Mouse (Mus musculus) CH12.LX (cell line): Measurements from ENCODE around the gene Plekha8. TPM values are rescaled to one million over a fixed set of nuclear protein-coding genes. Genes with fewer than 3 reads are reported as not detected.

Experiments used
- DNase-seq: peaks from one replicate; pipeline ENCODE4 v3.0.0-alpha.2; 2013; ENCODE audit errors: extremely low read depth
- H3K27ac ChIP-seq: 2 replicates; pipeline ENCODE4 v1.5.1; 2012; ENCODE audit warnings: low read depth, mild to moderate bottlenecking, control low read depth, moderate library complexity; ENCODE audit not compliant: insufficient read depth
- H3K27me3 ChIP-seq: replicated peaks from 2 replicates; pipeline ENCODE3; 2012; ENCODE audit warnings: inconsistent platforms
- H3K36me3 ChIP-seq, 2 experiments: replicated peaks in 1 of 2; 2 replicates each; pipeline versions ENCODE3 to v1.6.1; 2012; ENCODE audit warnings: inconsistent platforms in 1 of 2, low read length in 1 of 2, mild to moderate bottlenecking in 1 of 2, mixed read lengths in 1 of 2, moderate library complexity in 1 of 2; ENCODE audit not compliant: control insufficient read depth in 1 of 2, insufficient read depth in 1 of 2
- H3K4me1 ChIP-seq, 2 experiments: 2 replicates each; pipeline ENCODE4 v1.6.1; 2012; ENCODE audit warnings: inconsistent platforms in 1 of 2, moderate library complexity in 1 of 2; ENCODE audit not compliant: insufficient read depth in 2 of 2, control insufficient read depth in 1 of 2
- H3K4me2 ChIP-seq: 2 replicates; pipeline ENCODE4 v1.6.1; 2012; ENCODE audit warnings: low read depth, mild to moderate bottlenecking, control low read depth; ENCODE audit not compliant: poor library complexity, insufficient read depth, severe bottlenecking
- H3K4me3 ChIP-seq, 3 experiments: fragments of 150-350 bp in 1 of 3; sonication (generic) in 1 of 3; replicated peaks in 1 of 3; 2 replicates each; pipeline versions ENCODE3 to v1.5.1; 2011 to 2012; ENCODE audit warnings: low read depth in 2 of 3, low read length in 2 of 3, mild to moderate bottlenecking in 2 of 3, moderate library complexity in 2 of 3, control low read depth in 1 of 3, improper control_type of control experiment in 1 of 3, inconsistent platforms in 1 of 3, mixed read lengths in 1 of 3; ENCODE audit not compliant: poor library complexity in 1 of 3
- H3K79me2 ChIP-seq: replicated peaks from 2 replicates; pipeline ENCODE4 v1.6.1; 2012; ENCODE audit warnings: mild to moderate bottlenecking, moderate library complexity; ENCODE audit not compliant: control insufficient read depth, poor library complexity, insufficient read depth, severe bottlenecking; ENCODE audit errors: extremely low read depth
- H3K9ac ChIP-seq: 2 replicates; pipeline ENCODE4 v1.6.1; 2012; ENCODE audit warnings: low read depth, mild to moderate bottlenecking, control low read depth, moderate library complexity; ENCODE audit not compliant: insufficient read depth
- H3K9me3 ChIP-seq: replicated peaks from 2 replicates; pipeline ENCODE3; 2012; ENCODE audit warnings: low read length, inconsistent platforms, mixed read lengths
- BHLHE40 ChIP-seq: IDR thresholded peaks from 2 replicates; pipeline ENCODE4 v1.6.1; 2011; ENCODE audit warnings: mild to moderate bottlenecking, low read depth, low read length, improper control_type of control experiment
- EP300 ChIP-seq: IDR thresholded peaks from 2 replicates; pipeline ENCODE4 v1.6.1; 2011; ENCODE audit warnings: low read length, improper control_type of control experiment
- ETS1 ChIP-seq: conservative IDR thresholded peaks from 2 replicates; pipeline ENCODE4 v1.6.1; 2012; ENCODE audit warnings: low read depth, mild to moderate bottlenecking, inconsistent platforms, low read length, improper control_type of control experiment, moderate library complexity
- HCFC1 ChIP-seq: IDR thresholded peaks from 2 replicates; pipeline ENCODE4 v1.6.1; 2012; ENCODE audit warnings: low read depth, mild to moderate bottlenecking, inconsistent platforms, low read length, improper control_type of control experiment
- JUN ChIP-seq: IDR thresholded peaks from 2 replicates; pipeline ENCODE4 v1.6.1; 2011; ENCODE audit warnings: low read depth, mild to moderate bottlenecking, low read length, improper control_type of control experiment, moderate library complexity; ENCODE audit not compliant: insufficient read depth
- KAT2A ChIP-seq: IDR thresholded peaks from 2 replicates; pipeline ENCODE4 v1.6.1; 2012; ENCODE audit warnings: low read length, improper control_type of control experiment, inconsistent platforms; ENCODE audit not compliant: insufficient replicate concordance
- MXI1 ChIP-seq: IDR thresholded peaks from 2 replicates; pipeline ENCODE4 v1.6.1; 2011; ENCODE audit warnings: mild to moderate bottlenecking, low read depth, low read length, improper control_type of control experiment
- NELFE ChIP-seq: IDR thresholded peaks from 2 replicates; pipeline ENCODE4 v1.6.1; 2011; ENCODE audit warnings: low read depth, low read length, improper control_type of control experiment
- NRF1 ChIP-seq: IDR thresholded peaks from 2 replicates; pipeline ENCODE4 v1.6.1; 2014; ENCODE audit warnings: low read depth, mild to moderate bottlenecking, inconsistent platforms, low read length, improper control_type of control experiment, moderate library complexity
- POLR2A ChIP-seq: IDR thresholded peaks from 2 replicates; pipeline ENCODE4 v1.6.1; 2011; ENCODE audit warnings: low read depth, mild to moderate bottlenecking, improper control_type of control experiment, low read length
- RCOR1 ChIP-seq: conservative IDR thresholded peaks from 2 replicates; pipeline ENCODE4 v1.6.1; 2012; ENCODE audit warnings: low read depth, mild to moderate bottlenecking, inconsistent platforms, low read length, improper control_type of control experiment
- SMC3 ChIP-seq: IDR thresholded peaks from 2 replicates; pipeline ENCODE4 v1.6.1; 2011; ENCODE audit warnings: low read depth, low read length, improper control_type of control experiment
- TBP ChIP-seq: conservative IDR thresholded peaks from 2 replicates; pipeline ENCODE4 v1.6.1; 2011; ENCODE audit warnings: low read depth, low read length, improper control_type of control experiment
- UBTF ChIP-seq: IDR thresholded peaks from 2 replicates; pipeline ENCODE4 v1.6.1; 2012; ENCODE audit warnings: low read depth, mild to moderate bottlenecking, inconsistent platforms, low read length, improper control_type of control experiment, moderate library complexity
- USF2 ChIP-seq: conservative IDR thresholded peaks from 2 replicates; pipeline ENCODE4 v1.6.1; 2011; ENCODE audit warnings: low read depth, low read length, improper control_type of control experiment
- ZC3H11A ChIP-seq: IDR thresholded peaks from 2 replicates; pipeline ENCODE4 v1.6.1; 2012; ENCODE audit warnings: low read depth, mild to moderate bottlenecking, inconsistent platforms, low read length, improper control_type of control experiment
- dilution Hi-C: fragments of 300-500 bp; cut with MboI; formaldehyde crosslinking; loops from 2 replicates; pipeline ENCODE4 v1.14.3; 2020; ENCODE audit warnings: low sequenced_read_pairs; ENCODE audit not compliant: extremely low pct_unique_long_range_greater_than_20kb, extremely low pct_ligation_motif_present
- in situ Hi-C: fragments of 300-500 bp; cut with MboI; formaldehyde crosslinking; loops from 3 replicates; pipeline ENCODE4 v1.14.3; 2019; ENCODE audit warnings: low sequenced_read_pairs, low pct_ligation_motif_present, low pct_unique_long_range_greater_than_20kb, mixed read lengths
- polyA plus RNA-seq: library from polyadenylated mRNA; unstranded; fragments of >175 nt; gene quantifications from 2 replicates; pipeline ENCODE4 v1.2.1, GENCODE M21; 2012; ENCODE audit warnings: low read depth; ENCODE audit not compliant: insufficient read length
- total RNA-seq, 2 experiments: library from RNA; depleted of rRNA; stranded (reverse); fragments of 300-350 nt in 1 of 2; fragments of >200 nt in 1 of 2; gene quantifications; 2 replicates each; pipeline ENCODE4 v1.2.3; 2012 to 2014

The Plekha8 gene
- total and polyA plus RNA-seq, 3 experiments: 5.8 to 10.2 (median 9.8) TPM

DNA sequence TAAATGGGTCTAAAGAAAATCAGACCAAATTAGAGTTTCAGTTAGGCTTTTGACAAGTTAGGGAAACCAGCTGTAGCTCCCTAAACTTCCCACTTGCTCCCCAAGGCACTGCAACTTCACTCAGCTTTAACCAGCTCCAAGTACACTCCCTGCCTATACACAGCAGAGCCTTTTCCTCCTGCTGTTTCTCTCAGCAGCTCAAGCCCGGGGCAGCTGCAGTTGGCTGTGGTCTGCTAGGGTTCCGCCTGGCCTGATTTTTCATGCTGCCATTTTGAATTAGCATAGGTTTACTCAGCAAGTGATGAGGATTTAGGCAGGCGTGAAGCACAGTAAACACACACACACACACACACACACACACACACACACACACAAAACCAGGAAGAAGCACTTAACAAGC, 29.9 kb upstream of the Plekha8 start:
- H3K9ac ChIP-seq: no peak overlapping the region
- dilution Hi-C loops: no loop called here
- no peak for DNase-seq
- H3K27me3 ChIP-seq: no peaks in the 10 kb centered on the region
- no peaks in the 10 kb centered on the region for H3K36me3 ChIP-seq
- TF ChIP-seq JUN: no peak
- no peak for TF ChIP-seq RCOR1
- TF ChIP-seq HCFC1: no peak
- TF ChIP-seq ETS1: no peak
- no peak for TF ChIP-seq UBTF
- no peak for TF ChIP-seq BHLHE40
- no peak for TF ChIP-seq MXI1
- TF ChIP-seq SMC3: no peak
- TF ChIP-seq, all 38 proteins: peak for 0
- in situ Hi-C loops: no loop called here
- Histone ChIP-seq H3K27ac (no peak overlapping the region), H3K79me2 (no peaks in the 10 kb centered on the region), H3K4me1 (peaks cover 5 to 12% of the 10 kb centered on the region in 2 experiments), H3K4me3 (no peak overlapping the region), H3K9me3 (no peaks in the 10 kb centered on the region), H3K4me2 (no peak overlapping the region)

DNA sequence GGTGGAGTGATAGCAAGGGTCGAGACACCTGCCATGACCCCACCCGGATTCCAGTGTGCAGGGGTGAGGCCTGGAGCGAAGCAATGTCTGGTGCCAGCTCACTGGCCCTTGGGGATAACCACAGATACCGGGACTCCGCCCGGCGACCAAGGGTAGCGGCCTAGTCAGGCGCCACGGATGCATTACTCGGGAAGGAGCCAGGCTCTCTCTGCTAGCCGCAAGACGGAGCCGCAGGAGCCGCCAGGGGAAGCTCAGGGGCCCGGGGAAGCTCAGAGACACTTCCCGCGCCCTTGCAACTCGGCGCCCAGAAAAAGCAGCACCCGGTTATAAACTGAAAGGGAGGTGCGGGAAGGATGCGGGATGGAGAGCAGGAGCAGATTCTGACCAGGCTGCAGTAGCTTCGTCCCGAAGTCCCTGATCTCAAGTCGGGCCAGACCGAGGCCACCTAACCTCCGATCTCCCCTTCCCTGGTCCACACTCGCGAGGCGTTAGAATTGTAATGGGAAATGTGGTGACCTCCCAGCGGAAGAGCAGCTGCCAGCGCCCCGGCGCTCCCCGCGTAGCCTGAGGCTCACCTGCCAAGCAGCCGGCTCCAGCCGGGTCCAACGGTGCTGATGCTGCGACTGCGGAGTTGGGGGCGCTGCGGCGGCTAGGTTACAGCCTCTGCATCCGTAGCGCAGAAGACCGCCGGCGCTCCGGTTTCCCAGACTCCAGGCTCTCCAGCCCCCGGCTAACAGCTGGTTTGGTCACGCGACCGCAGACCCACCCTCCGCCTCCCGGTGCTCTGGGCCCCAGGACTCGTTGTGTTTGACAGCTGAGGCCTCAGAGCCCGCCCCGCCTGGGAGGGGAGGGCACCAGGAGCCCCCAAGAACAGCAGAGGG, 29.0 kb upstream of the Plekha8 start, which contains the start of gene Scrn1:
Gene Scrn1, minus strand, starts transcription at position 825 of the 881 bp plus-strand sequence.
- dilution Hi-C loops: no loop called here
- in situ Hi-C loops: no loop called here
- Histone ChIP-seq H3K9me3 (no peaks in the 10 kb centered on the region), H3K36me3 (no peaks in the 10 kb centered on the region), H3K79me2 (no peaks in the 10 kb centered on the region), H3K4me2 (no peak within 1 kb of the TSS), H3K27ac (no peak within 1 kb of the TSS), H3K27me3 (no peaks in the 10 kb centered on the region), H3K9ac (no peak within 1 kb of the TSS), H3K4me3 (no peak within 1 kb of the TSS), H3K4me1 (peaks cover 5 to 12% of the 10 kb centered on the region in 2 experiments)
- TF ChIP-seq TBP: no peak
- TF ChIP-seq POLR2A: no peak
- no peak for TF ChIP-seq NELFE
- TF ChIP-seq NRF1: no peak
- no peak for TF ChIP-seq EP300
- DNase-seq: no peak

DNA sequence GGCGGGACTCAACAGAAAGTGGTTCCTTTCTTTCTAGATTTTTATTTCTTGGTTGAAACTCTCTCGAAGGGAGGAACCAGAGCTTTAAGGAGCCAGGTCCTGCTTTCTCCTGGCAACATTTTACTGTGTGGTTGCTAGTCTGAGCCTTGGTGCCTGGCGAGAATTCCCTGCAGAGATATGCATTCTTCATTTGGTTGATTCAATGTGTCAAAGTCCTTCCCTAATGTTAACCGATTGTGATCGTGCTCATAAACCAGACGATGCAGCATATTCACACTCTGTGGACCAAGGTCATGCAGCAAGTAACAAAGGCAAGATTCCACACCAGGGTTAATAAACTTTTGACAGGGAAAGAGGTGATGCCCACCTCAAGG, 28.4 kb upstream of the Plekha8 start:
- DNase-seq: no peak
- in situ Hi-C loops (no loop called here), dilution Hi-C loops (no loop called here)
- no peaks in the 10 kb centered on the region for H3K9me3 ChIP-seq
- no peak overlapping the region for H3K27ac ChIP-seq
- no peaks in the 10 kb centered on the region for H3K79me2 ChIP-seq
- no peak overlapping the region for H3K9ac ChIP-seq
- TF ChIP-seq KAT2A (no peak), ZC3H11A (no peak), USF2 (no peak)
- no peak overlapping the region for H3K4me3 ChIP-seq
- H3K27me3 ChIP-seq: no peaks in the 10 kb centered on the region
- peaks cover 5 to 12% of the 10 kb centered on the region in 2 experiments for H3K4me1 ChIP-seq
- no peak overlapping the region for H3K4me2 ChIP-seq
- H3K36me3 ChIP-seq: no peaks in the 10 kb centered on the region
